Mouse (Mus musculus) ES-Bruce4 (cell line): Measurements from ENCODE around the gene Alpi.

Experiments used
- CTCF ChIP-seq: IDR thresholded peaks from one replicate; pipeline ENCODE4 v1.8.1; 2011; ENCODE audit warnings: low read depth, low read length
- EP300 ChIP-seq: IDR thresholded peaks from 2 replicates; pipeline ENCODE4 v1.6.1; 2011; ENCODE audit warnings: low read depth, low read length; ENCODE audit not compliant: insufficient read depth
- POLR2A ChIP-seq: IDR thresholded peaks from one replicate; pipeline ENCODE4 v1.8.1; 2011; ENCODE audit warnings: low read length; ENCODE audit not compliant: insufficient read depth

GRCm38 (mm10) chr1:87141550-87141949 is 40.1 kb upstream of the Alpi start:
- TF ChIP-seq CTCF, result no peak
- no peak for TF ChIP-seq POLR2A
- TF ChIP-seq EP300, result no peak
